Mouse (Mus musculus) forebrain, embryonic 14.5 days (tissue): Measurements from ENCODE around the gene Serhl. TPM values are rescaled to one million over a fixed set of nuclear protein-coding genes. Genes with fewer than 3 reads are reported as not detected.

Experiments
- ATAC-seq: fragments of 200-750 bp; cut with Nextera tagmentation; 2 replicates; pipeline ENCODE4 v1.8.0; 2017; ENCODE audit warnings: mild to moderate bottlenecking, moderate library complexity
- DNase-seq: peaks from one replicate; pipeline ENCODE4 v3.0.0-alpha.2; 2015; ENCODE audit warnings: low spot score
- H3K27ac ChIP-seq: fragments of 300-500 bp; sonication (generic); 2 replicates; pipeline ENCODE4 v1.5.1; 2014; ENCODE audit warnings: low read depth, mild to moderate bottlenecking, control low read depth, low read length, moderate library complexity
- H3K27me3 ChIP-seq: fragments of 300-500 bp; sonication (generic); replicated peaks from 2 replicates; pipeline ENCODE4 v1.6.1; 2014; ENCODE audit warnings: low read length, control low read depth, mixed read lengths; ENCODE audit not compliant: control insufficient read depth, insufficient read depth
- H3K36me3 ChIP-seq: fragments of 300-500 bp; sonication (generic); 2 replicates; pipeline ENCODE4 v1.6.1; 2014; ENCODE audit warnings: low read length, control low read depth; ENCODE audit not compliant: control insufficient read depth, insufficient read depth
- H3K4me1 ChIP-seq: fragments of 300-500 bp; sonication (generic); 2 replicates; pipeline ENCODE4 v1.6.1; 2014; ENCODE audit warnings: antibody characterized with exemption, low read length, control low read depth; ENCODE audit not compliant: control insufficient read depth, insufficient read depth
- H3K4me2 ChIP-seq: fragments of 300-500 bp; sonication (generic); 2 replicates; pipeline ENCODE4 v1.6.1; 2014; ENCODE audit warnings: mild to moderate bottlenecking, control low read depth, low read length
- H3K4me3 ChIP-seq: fragments of 300-500 bp; sonication (generic); 2 replicates; pipeline ENCODE4 v1.5.1; 2014; ENCODE audit warnings: low read depth, low read length, control low read depth
- H3K9ac ChIP-seq: fragments of 300-500 bp; sonication (generic); 2 replicates; pipeline ENCODE4 v1.6.1; 2014; ENCODE audit warnings: mild to moderate bottlenecking, low read length, control low read depth, moderate library complexity
- H3K9me3 ChIP-seq: fragments of 300-500 bp; sonication (generic); replicated peaks from 2 replicates; pipeline ENCODE4 v1.6.1; 2016; ENCODE audit warnings: low read length, control low read depth, mixed read lengths; ENCODE audit not compliant: control insufficient read depth
- WGBS: fragments of 180-500 bp; shearing (Covaris S2); extraction: QIAGEN DNeasy Blood & Tissue Kit; methylation state at CpG from one replicate; pipeline ENCODE4 v1.1.7; 2014; 5-methylcytosine and 5-hydroxymethylcytosine counted together
- polyA plus RNA-seq: library from polyadenylated mRNA; unstranded; fragments of >200 nt; fragmentation: Nextera tagmentation; extraction: Ambion mirVana; gene quantifications from 2 replicates; pipeline ENCODE4 v1.2.1, GENCODE M21; 2014

Serhl gene
- polyA plus RNA-seq, 1 experiment from 2014 or later = 37.6 TPM

GRCm38 (mm10) chr15:83111874-83112273, 22.6 kb downstream of the Serhl start:
- Histone ChIP-seq H3K4me1 (peaks cover 5% of the 10 kb centered on the region; the same call in 1 of the 2 replicates), H3K4me2 (no peak overlapping the region), H3K4me3 (no peak overlapping the region), H3K27ac (no peak overlapping the region), H3K36me3 (peaks cover 16% of the 10 kb centered on the region), H3K27me3 (no peaks in the 10 kb centered on the region), H3K9me3 (no peaks in the 10 kb centered on the region), H3K9ac (no peak overlapping the region)
- 85% methylated on average over 7 of the region's 7 CpGs for WGBS
- no peak for ATAC-seq
- no peak for DNase-seq

GRCm38 (mm10) chr15:83112898-83113297, 23.6 kb downstream of the Serhl start:
- 8% methylated on average over 10 of the region's 11 CpGs for WGBS
- peaks cover 26% of the 10 kb centered on the region for H3K36me3 ChIP-seq
- no peak overlapping the region for H3K4me2 ChIP-seq

GRCm38 (mm10) chr15:83114106-83114505, 24.8 kb downstream of the Serhl start:
- DNase-seq (no peak), ATAC-seq (no peak)
- Histone ChIP-seq H3K27ac (no peak overlapping the region), H3K9ac (no peak overlapping the region), H3K4me1 (peaks cover 5% of the 10 kb centered on the region; the same call in 1 of the 2 replicates), H3K36me3 (peaks cover 36% of the 10 kb centered on the region), H3K9me3 (no peaks in the 10 kb centered on the region), H3K4me3 (no peak overlapping the region), H3K4me2 (no peak overlapping the region), H3K27me3 (no peaks in the 10 kb centered on the region)
- 75% methylated on average over 9 of the region's 9 CpGs for WGBS

More at GRCm38 (mm10) chr15:83112898-83113297, 23.6 kb downstream of the Serhl start:
- no peak overlapping the region for H3K9ac ChIP-seq
- H3K4me1 ChIP-seq = peaks cover 5% of the 10 kb centered on the region; the same call in 1 of the 2 replicates
- H3K4me3 ChIP-seq = no peak overlapping the region
- no peaks in the 10 kb centered on the region for H3K9me3 ChIP-seq
- DNase-seq = peak; percentile 67
- H3K27me3 ChIP-seq = no peaks in the 10 kb centered on the region
- peak; percentile 68 for ATAC-seq
- H3K27ac ChIP-seq = no peak overlapping the region

GRCm38 (mm10) chr15:83115071-83115470, 25.8 kb downstream of the Serhl start:
- peaks cover 42% of the 10 kb centered on the region for H3K36me3 ChIP-seq

GRCm38 (mm10) chr15:83118360-83118759, 29.1 kb downstream of the Serhl start:
- ATAC-seq (no peak), DNase-seq (peak; percentile 92)
- WGBS = 54% methylated on average over 7 of the region's 7 CpGs
- H3K9me3 ChIP-seq = no peaks in the 10 kb centered on the region
- H3K27ac ChIP-seq = 0 out of 2 replicates have a peak overlapping the region, but pooled peaks have one; percentile 27
- peaks cover 3% of the 10 kb centered on the region; the same call in 1 of the 2 replicates for H3K4me1 ChIP-seq
- peaks cover 44% of the 10 kb centered on the region for H3K36me3 ChIP-seq
- H3K27me3 ChIP-seq = no peaks in the 10 kb centered on the region
- H3K9ac ChIP-seq = peak overlapping the region; percentile 7; the same call in 1 of the 2 replicates
- no peak overlapping the region for H3K4me2 ChIP-seq
- H3K4me3 ChIP-seq = no peak overlapping the region

More at GRCm38 (mm10) chr15:83115071-83115470, 25.8 kb downstream of the Serhl start:
- WGBS = 43% methylated on average over 6 of the region's 6 CpGs
- no peak overlapping the region for H3K9ac ChIP-seq
- no peak overlapping the region for H3K4me3 ChIP-seq
- H3K27ac ChIP-seq = no peak overlapping the region
- H3K9me3 ChIP-seq = no peaks in the 10 kb centered on the region
- no peak overlapping the region for H3K4me2 ChIP-seq
- no peak for ATAC-seq
- H3K27me3 ChIP-seq = no peaks in the 10 kb centered on the region
- H3K4me1 ChIP-seq = peaks cover 5% of the 10 kb centered on the region; the same call in 1 of the 2 replicates
- no peak for DNase-seq

- H3K27ac ChIP-seq = peak overlapping the region; percentile 77
- no peaks in the 10 kb centered on the region for H3K27me3 ChIP-seq
- ATAC-seq (peak; percentile 62), DNase-seq (peak; percentile 77)
- WGBS = 3% methylated on average over 40 of the region's 43 CpGs
- H3K4me2 ChIP-seq = peak overlapping the region; percentile 78
- H3K9ac ChIP-seq = peak overlapping the region; percentile 71
- H3K9me3 ChIP-seq = no peaks in the 10 kb centered on the region
- peaks cover 3% of the 10 kb centered on the region; the same call in 1 of the 2 replicates for H3K4me1 ChIP-seq
- H3K4me3 ChIP-seq = peak overlapping the region; percentile 80
- H3K36me3 ChIP-seq = peaks cover 45% of the 10 kb centered on the region
Measured at GRCm38 (mm10) chr15:83121709-83122565, 32.6 kb downstream of the Serhl start.

GRCm38 (mm10) chr15:83122566-83123145, 33.4 kb downstream of the Serhl start, which contains the start of gene Rrp7a:
TSS of gene Rrp7a (minus strand) at chr15:83122801.
- DNase-seq = peak; percentile 94
- 9% methylated on average over 32 of the region's 32 CpGs for WGBS
- H3K36me3 ChIP-seq = peaks cover 45% of the 10 kb centered on the region

GRCm38 (mm10) chr15:83124625-83125024, 35.3 kb downstream of the Serhl start:
- WGBS = 67% methylated on average over 5 of the region's 5 CpGs
- H3K27ac ChIP-seq = no peak overlapping the region
- H3K4me3 ChIP-seq = no peak overlapping the region
- H3K27me3 ChIP-seq = no peaks in the 10 kb centered on the region
- H3K4me1 ChIP-seq = peaks cover 3% of the 10 kb centered on the region; the same call in 1 of the 2 replicates
- no peaks in the 10 kb centered on the region for H3K9me3 ChIP-seq
- no peak overlapping the region for H3K9ac ChIP-seq
- DNase-seq (no peak), ATAC-seq (no peak)
- peaks cover 47% of the 10 kb centered on the region for H3K36me3 ChIP-seq
- H3K4me2 ChIP-seq = no peak overlapping the region

More at GRCm38 (mm10) chr15:83122566-83123145, 33.4 kb downstream of the Serhl start, which contains the start of gene Rrp7a:
- Histone ChIP-seq H3K4me3 (peak within 1 kb of the TSS; percentile 80), H3K4me1 (peaks cover 3% of the 10 kb centered on the region; the same call in 1 of the 2 replicates), H3K27ac (peak within 1 kb of the TSS; percentile 77), H3K9ac (peak within 1 kb of the TSS; percentile 71), H3K4me2 (peak within 1 kb of the TSS; percentile 78), H3K27me3 (no peaks in the 10 kb centered on the region), H3K9me3 (no peaks in the 10 kb centered on the region)
- peak; percentile 96 for ATAC-seq
